Mouse (Mus musculus) spleen, postnatal 36 days (tissue): ENCODE results near the gene Ces1d.
"Not testable (repeated sequence)": the region's sequence is repeated elsewhere in the genome, so short reads cannot be mapped to it uniquely, and the experiment has no call there.

Source experiments
- DNase-seq, 2 experiments: peaks; one replicate each; pipeline ENCODE4 v3.0.0; 2022; ENCODE audit warnings: low spot score in 2 of 2, mixed read lengths in 1 of 2

The Ces1d gene

DNA sequence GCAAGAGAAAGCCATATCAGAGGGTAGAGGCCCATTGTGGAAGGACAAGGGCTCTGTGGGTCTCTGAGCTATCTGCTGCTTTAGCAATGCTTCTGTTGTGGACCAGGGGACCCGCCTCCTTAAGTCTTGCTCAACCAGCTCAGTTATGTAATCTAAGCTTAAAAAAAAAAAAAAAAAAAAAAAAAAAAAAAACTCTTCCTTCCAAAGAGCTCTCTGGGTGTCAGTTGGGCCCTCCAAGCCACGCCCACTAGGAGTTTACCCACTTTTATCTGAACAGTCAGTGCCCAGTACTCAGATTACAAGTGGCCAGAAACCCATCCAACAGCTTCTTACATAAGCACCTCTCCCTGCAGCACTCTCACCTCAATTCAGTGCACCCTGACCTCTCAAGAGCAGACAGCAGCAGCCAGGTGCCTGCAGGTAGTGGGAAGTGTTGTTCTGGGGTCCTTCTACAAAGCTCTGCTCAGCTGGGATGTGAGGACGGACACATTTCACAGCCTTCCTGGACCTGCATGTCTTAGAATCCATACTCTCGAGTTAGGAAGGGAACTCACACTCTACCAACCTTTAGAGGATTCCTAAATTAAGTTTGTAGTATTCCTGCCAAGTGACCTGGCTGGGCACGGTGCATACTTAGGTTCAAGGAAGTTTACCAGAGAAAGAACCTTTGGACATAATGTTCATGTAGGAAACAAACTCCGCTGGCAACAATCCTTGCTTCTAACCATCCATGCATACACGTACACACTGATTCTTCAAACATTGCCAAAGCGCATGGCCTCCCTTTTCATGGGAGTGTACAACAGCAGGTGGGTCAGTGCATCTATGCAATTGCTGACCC, at the start of gene Ces1d:
Gene Ces1d, minus strand, starts transcription at position 154 of the 841 bp plus-strand sequence.
- no peak for DNase-seq

DNA sequence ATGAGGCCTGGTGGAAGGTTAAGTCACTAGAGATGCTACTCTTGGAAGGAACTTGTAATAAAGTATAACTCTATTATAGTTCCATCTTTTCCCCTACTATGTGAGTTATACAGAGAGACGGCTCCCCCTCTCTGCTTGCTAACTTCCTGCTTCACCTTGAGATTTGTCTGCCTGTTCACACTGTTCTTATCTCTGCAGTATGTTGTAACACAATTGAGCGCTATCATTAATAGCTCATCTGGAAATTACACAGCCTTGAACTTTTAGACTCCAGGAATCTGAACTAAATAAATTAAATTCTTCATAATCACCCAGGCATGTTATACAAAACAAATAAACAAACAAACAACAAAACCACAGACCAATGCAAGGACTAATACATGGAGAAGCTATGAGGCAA, 48.4 kb upstream of the Ces1d start:
- DNase-seq = no peak

DNA sequence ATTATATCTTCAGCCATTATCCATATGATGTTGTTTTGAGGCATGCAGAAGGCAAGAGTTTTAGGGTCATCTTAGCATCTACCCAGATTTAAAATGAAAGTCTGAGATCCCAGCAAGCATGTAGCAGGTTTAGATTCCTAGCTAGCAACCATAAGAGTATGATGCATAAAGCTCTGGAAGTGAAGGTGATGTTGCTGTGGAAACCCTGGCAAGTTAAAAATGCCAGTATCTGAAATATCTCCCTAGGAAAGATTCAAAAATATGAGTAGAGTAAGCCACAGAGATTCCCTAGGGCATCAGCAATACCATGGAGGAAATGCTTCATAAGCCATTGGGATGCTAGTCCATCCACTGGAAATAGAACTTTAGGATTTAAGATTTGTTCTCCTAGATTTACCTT, 42.2 kb upstream of the Ces1d start:
- no peak for DNase-seq

DNA sequence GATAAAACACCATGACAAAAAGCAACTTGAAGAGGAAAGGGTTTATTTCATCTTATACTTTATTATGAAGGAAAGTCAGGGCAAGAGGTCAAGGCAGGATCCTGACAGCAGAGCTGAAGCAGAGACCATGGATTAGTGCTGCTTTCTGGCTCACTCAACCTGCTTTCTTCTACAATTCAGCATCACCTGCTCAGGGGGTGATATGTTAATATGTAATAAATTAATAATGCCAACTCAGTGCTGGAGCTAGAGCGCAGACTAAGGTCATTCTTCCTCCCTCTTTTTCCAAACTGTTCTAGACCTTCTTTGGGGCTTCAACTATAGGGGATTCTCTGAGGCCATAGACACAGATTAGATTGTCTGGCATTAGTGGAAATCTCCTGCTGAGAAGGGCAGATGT, 38.0 kb upstream of the Ces1d start:
- DNase-seq = no peak

DNA sequence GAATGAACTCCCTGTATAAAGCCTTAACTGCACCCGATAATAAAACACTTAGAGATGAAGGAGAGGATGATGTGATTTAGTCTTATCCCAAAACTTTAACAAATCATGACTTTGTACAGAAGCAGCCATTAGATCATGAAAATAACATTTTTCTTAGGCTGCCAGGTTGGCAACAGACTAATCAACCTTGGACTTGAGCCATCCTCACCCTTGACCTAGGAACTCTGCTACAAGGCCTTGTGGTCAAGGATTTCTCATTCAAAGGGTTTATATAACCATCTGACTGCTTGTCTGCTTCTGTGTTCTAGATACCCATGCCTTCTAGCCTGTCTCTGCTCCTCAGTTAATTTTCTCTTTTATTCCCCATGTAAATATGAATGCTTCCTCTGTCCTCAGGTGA, 37.1 kb upstream of the Ces1d start:
- no peak for DNase-seq

DNA sequence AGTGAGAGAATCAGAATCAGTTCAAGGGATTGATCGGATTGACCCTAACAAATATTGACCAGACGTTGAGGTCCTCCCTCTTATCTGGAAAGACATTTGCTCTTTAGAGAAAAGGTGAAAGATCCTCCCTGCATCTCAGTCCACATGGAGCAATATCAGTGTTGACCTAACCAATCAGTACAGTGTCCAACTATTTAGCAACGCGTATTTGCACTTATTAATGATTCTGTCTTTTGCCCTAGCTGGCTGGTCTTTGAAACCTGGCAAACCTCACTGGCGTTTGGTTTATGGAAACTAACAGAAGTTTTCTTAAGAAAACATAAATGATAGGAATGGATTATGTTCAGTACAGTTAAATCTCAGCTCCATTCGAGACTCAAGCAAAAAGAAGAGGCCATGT, 36.4 kb upstream of the Ces1d start:
- no peak for DNase-seq

DNA sequence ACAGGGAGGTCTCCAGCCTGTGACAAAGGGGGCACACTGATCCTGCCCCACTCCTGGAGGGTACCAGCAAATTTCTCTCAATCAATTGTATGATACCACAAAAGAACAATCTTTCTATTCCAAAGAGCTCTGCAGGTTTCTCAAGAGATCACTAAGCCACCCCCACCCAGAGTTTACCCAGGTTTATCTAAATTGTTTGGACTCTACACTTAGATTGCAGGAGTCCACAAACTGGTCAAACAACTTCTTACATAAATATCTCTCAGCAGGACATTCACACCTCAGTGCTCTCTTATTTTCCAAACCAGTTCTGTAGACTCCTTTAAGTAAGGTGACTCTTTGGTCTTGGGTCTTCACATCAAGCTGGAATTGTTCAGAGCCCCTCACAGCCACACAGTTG, 31.8 kb upstream of the Ces1d start, which contains the start of gene Ces1e:
Gene Ces1e, minus strand, starts transcription at position 174 of the 400 bp plus-strand sequence.
- DNase-seq = no peak

DNA sequence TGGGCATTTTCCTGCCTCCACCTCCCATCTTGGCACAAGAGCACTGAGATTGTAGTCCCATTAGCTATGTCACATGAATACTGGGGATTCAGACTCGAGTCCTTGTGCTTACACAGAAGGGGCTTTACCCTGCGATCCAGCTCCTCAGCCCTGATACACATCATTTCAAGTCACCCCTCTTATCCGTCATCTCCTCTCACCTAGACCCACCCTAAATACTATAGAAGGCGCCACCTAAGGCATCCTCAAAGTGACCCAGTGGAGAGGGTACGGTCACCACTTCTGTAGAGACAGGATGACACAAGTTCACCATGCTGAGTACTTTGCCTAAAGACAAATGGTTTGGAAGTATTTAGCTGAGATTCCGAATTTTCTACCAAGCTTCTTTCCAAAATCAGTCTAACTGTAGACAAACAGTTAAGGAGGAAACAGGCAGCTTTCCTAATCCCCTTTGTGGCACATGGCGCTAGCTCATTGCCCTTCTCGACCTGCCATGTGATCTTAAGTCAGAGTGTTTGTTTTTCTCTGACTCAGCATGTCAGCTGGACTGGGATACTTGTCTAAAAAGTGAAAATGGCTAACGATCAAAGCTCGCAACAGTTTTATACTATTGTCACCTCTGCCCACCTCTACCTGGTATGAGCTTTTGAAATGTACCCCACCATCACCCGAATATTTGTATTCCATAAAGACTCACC, 31.2 kb upstream of the Ces1d start:
- no peak for DNase-seq

DNA sequence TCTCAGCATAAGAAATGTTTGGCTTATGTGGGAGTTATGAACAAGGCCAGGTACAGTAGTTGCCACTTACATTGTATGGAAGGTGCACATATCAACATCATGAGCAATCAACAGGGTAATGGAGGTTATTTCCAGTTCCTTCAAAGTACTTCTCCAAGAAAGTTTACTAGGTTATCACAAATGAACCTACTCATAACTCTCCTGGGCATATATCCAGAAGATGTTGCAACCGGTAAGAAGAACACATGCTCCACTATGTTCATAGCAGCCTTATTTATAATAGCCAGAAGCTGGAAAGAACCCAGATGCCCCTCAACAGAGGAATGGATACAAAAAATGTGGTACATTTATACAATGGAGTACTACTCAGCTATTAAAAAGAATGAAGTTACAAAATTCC, 28.8 kb upstream of the Ces1d start:
- DNase-seq = not testable (repeated sequence)

DNA sequence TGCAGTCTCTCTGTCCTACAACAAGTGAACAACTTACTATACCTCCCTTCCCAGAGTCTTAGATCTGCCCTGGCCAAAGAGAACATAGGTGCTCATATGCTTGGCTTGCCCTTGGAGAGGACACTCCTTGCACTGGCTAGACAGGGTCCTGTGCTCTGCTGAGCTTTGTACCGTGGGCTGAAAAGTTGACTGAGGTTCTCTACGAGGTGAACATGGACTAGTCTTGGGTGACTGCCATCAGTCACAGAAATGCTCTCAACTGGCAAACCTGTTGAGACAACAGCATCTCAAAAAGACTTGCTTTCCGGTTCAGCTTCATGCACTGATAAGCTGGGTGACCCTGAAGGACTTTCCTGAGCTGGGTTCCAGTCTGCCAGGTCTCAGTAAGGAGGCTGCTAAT, 24.3 kb upstream of the Ces1d start:
- DNase-seq = no peak

DNA sequence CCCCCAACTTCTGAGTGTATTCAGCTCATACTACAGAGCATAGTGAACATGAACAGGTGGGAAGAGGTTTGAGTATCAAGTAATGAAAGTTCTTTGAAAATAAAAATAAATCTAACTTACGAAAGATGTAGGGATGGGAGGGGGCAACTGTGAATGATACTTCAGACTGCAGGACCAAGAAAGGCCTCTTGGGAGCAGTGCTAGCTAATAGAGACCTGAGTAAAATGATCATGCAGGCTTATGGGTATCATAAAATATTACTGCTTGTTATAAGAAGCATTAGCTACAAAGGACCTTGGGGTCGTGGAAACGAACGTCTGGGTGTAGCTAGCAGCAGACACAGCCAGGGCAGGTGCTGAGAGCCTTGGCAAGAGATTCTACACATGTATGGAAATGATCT, 20.2 kb upstream of the Ces1d start:
- no peak for DNase-seq

DNA sequence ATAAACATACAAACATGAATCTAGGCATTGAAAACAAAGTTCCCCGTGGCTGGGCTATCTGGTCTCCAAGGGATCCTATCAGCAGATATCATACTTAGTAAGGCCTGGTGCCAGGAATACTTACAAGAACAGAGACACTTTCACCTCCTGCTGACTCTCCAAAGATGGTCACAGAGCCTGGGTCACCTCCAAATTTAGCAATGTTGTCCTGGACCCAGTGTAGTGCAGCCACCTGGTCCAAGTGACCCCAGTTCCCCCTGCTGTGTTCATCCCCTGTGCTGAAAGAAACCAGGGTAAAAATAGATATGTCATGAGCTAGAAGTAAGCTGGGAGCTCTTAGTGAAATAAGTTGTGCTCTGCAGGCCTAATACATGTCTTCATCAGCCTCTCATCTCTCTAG, 19.7 kb upstream of the Ces1d start:
- no peak for DNase-seq

DNA sequence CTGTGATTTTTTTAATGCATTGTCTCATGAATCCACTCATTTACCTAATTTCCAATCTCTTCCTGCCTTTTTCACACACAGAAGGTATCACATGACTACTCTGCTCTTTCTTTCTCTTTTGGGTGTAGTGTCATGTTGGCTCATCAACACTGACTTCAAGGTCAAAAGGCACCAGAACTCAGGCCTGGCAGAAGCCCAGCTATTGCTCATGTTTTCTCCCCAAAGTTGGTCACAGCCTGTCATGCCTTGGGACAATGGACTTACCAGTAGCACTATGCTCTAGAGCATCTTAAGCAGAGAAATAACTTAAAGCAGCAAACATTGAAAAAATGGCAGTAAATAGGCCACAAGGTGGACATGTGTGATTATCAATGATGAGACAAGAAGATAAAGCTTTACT, 13.5 kb upstream of the Ces1d start:
- no peak for DNase-seq

DNA sequence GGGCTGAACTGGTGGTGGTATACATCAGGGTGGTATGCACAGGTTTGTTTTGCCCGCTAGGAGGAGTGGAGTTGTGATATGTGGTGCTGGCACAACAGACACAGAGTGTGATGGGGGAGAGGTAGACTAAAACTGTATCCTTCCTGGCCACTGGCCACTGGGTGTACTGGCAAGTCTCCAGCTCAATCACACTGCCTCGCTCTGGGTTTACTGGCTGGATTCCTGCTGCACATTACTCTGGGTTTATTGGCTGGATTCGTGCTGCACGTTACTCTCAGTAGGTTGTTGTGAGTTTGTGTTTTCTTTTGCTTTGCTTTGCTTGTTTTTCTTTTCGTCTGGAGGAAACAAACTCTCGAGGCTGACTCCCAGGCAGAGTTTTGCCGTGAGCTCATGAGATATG, 1.5 kb upstream of the Ces1d start:
- not testable (repeated sequence) for DNase-seq

DNA sequence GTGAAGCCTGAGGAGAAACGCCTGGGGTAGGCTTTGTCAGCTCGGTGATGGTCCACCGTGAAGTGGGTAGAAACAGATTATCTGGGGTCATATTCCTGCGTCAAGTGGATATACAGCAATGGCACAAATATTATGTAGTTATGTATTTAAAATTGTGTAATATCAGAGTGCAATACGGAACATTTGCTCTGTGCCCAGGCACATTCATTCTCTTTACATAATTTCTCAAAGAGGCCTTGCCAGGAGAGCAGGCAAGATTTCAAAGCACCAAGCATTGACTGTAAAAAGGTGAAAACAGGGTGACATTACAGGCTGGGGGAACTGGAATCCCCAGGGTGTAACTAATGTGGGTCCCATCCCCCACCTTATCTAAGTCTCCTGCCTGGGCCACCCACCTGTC, 1.2 kb downstream of the Ces1d start:
- no peak for DNase-seq

DNA sequence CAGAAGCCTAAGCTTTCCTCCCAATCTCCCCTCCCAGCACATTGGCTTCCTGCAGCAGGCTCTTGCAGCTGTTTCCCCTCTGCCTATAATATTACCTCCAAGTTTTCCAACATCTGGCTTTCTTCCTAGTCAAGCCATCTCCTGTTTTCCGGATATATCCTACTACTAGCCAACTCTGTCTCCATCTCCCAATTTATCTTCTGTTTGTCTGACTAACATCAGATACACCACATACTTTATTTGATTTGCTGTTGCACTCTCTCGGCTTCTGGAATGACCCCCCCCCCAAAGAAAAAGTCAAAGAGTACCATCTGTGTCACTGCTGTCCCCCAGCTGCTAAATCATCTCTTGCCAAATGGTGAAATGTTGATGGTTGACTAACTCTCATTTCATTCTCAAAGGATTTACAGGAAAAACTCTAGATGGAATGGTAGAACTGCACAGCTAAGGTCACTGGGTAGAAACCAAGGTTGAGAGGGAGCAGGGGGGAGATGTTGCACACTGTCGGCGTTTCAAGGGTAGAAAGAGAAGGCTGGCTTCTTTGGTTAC, 17.0 kb downstream of the Ces1d start:
- no peak for DNase-seq

DNA sequence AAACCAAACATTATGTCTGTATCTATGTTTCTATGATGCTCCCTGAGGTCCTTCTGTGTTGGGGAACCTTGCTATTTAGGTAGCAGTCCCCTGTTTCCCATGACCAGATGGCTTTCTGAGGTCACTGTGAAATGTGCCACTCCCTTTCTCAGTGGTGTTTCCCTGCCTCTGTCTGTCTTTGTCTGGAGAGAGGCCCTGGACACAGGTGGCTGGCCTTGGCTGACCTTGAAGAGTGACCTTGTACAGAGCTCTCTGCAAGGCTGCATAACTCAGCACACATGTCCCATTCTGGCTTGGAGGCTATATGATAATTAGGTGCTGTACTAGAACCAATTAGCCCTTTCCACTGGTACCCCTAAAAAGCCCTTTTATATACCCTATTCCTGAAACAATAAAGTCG, 21.0 kb downstream of the Ces1d start:
- no peak for DNase-seq

DNA sequence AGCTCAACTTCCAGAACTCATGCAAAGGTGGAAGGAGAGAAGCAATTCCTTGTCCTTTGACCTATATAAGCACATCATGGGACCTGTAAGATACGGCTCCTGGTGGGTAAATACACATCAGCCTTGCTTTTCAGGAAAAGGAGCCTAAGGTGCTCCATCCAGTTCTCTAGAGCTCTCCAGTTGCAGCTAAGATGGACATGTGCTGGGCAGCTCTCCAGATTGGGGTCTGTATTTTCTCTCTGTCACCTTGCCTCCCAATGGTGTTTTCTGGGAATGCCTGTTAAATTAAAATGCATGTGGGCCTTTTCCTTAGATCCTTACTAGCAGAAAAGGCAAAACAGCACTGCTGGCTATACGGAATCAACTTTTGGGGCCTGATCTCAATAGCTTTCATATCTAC, 23.1 kb downstream of the Ces1d start:
- DNase-seq = no peak

DNA sequence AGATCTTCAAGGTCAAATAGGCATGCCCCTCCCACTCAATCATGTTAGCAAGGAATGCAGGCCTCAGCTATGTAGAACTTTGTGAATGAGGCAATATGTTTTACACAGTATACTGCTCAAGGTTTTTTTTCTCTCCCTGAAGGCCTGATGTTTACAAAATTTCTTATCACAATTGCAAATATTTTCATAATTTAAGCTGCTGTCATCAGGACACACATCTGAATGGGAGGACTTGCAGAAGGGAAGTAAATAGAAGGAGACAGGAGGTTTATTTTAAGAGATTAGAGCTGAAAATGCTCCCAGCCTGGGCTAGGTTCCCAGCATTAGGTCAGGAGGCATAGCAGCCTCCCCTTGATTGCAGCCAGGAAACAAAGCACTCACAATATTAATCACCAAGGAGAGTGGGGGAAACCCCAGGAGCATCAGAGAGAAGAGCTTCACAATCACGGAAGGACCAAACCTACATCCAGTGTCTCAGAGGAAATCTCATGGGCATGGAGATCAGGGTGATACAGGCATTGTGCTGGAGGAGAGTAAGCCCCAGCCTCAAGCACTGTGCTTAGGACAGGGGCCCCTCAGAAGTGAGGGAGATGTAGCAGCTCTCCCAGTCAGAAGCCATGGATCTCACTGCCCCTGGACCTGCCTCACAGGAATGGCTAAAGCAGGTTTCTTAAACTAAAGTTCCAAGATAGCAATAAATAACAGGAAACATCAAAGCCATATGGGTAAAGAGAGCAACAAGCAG, 25.6 kb downstream of the Ces1d start:
- no peak for DNase-seq

DNA sequence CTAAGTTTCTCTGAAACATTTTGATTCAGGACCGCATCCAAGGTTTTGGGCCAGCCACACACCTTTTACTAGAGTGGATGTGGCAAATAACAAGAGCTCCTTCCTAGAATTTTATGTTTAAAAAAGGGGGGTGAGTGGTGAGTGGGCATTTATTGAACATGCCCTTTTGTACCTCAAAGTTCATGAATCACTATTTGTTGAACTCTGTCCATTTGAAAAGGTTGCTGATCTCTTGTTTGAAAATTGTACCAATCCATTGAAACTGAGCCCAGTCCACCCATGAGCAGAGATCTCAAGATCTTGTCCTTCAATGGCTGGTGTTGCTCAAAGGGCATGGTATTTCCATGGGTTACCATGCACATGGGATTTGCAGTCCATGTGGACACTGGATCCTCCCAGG, 34.3 kb downstream of the Ces1d start:
- DNase-seq = no peak

DNA sequence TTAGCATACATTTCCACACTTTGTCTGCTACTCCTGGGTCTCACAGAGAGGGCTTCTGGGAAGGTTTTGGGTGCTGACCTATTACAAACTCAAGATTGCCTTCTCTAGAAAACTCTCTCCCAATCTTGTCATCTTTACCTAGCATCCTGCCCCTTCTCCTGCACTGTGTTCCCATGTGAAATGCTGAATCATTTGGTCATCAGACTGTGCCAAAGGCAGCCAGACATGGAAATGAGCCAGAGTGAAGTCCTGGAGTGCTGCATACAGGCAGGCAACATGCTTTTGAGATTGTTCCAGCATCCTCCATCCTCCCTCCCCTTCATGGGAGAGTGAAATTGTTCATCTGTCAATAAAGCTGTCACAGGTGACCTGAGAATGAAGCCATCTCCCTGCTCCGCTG, 46.2 kb downstream of the Ces1d start:
- DNase-seq = no peak

DNA sequence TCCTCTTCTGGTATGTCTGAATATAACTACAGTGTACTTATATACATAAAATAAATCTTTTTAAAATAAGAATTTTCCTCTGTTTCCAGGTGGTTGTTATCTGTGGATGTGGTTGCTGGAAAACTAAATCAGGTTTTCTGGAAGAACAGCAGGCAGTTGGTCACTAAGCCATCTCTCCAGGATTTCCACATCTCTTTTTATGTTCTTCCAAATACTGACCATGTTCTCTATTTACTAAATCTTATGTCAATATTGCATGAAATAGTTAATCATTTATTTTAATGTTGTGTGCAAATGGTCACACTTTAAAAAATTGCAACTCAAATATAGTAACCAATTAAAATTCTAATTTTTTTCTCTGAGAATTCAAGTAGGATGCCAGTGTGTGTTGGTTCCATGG, 50.3 kb downstream of the Ces1d start:
- DNase-seq = no peak
